ENCODE assay signal across 9 mouse cellular contexts in genomic region chr7:4657521-4658127, GRCm38 (mm10). TPM values are rescaled to one million over a fixed set of nuclear protein-coding genes. Genes with fewer than 3 reads are reported as not detected.
DNase-seq lines count a peak whose midpoint lies in the region; ATAC-seq and TF ChIP-seq lines count a peak whose summit lies in the region.
"Had no signal": no experiment of that assay in that cellular context is flagged by ENCODE, and none has a peak within 500 bp of the region (broad histone marks: within the 10 kb centered on the region; RNA-seq: fewer than 3 reads in every experiment).

No protein-coding gene starts in this region.

- no peak for ATAC-seq in intestine, embryonic 14.5 days (replicated peaks; ENCODE audit: low FRiP score, low TSS enrichment, low read depth)

- TF ChIP-seq CTCF in cerebellum, adult 2 months (IDR thresholded peaks at IDR 0.05; ENCODE audit: borderline replicate concordance, insufficient read depth, low read depth, low read length), result no peak
- no peak for TF ChIP-seq CTCF in thymus, adult 2 months (IDR thresholded peaks at IDR 0.05; ENCODE audit: borderline replicate concordance, control insufficient read depth, extremely low read depth, insufficient read depth, low read length, poor library complexity)
- no peak for TF ChIP-seq CTCF in lung, adult 2 months (IDR thresholded peaks at IDR 0.05; ENCODE audit: insufficient read depth, low read length)

- H3K9ac ChIP-seq in intestine, embryonic 14.5 days (ENCODE audit: low read length), result peak overlapping the region; percentile 90

- H3K9me3 ChIP-seq in intestine, embryonic 14.5 days (ENCODE audit: control insufficient read depth, low read length), result no peaks in the 10 kb centered on the region

- DNase-seq in cerebellum, adult 2 months, result peak in 1 of 2 experiments; percentile 28
- DNase-seq in cerebellum, adult 8-10 months, result no peak
- peak; percentile 26 for DNase-seq in thymus, adult 2 months
- no peak for DNase-seq in thymus, postnatal 10 days (ENCODE audit: low spot score in 2 of 2)
- peak; percentile 60 for DNase-seq in intestine, embryonic 14.5 days (ENCODE audit: low spot score)
- DNase-seq in lung, adult 2 months, result peak; percentile 42
- peak; percentile 62 for DNase-seq in right cerebral cortex, postnatal 25 days
- no peak for DNase-seq in gastrocnemius, adult 8-10 months (ENCODE audit: low spot score in 2 of 2)

- H3K27me3 ChIP-seq in cerebellum, adult 2 months (ENCODE audit: control insufficient read depth, insufficient read depth, low read length), result no peaks in the 10 kb centered on the region
- no peaks in the 10 kb centered on the region for H3K27me3 ChIP-seq in thymus, adult 2 months (ENCODE audit: control insufficient read depth, insufficient read depth, low read length)
- no peaks in the 10 kb centered on the region for H3K27me3 ChIP-seq in intestine, embryonic 14.5 days (replicated peaks; ENCODE audit: control insufficient read depth, insufficient read depth, low read length)

- no peak overlapping the region; the same call in 1 of the 2 replicates for H3K27ac ChIP-seq in cerebellum, adult 2 months (ENCODE audit: insufficient read depth, low read length)
- H3K27ac ChIP-seq in thymus, adult 2 months (ENCODE audit: control insufficient read depth, insufficient read depth, low read length), result peak overlapping the region; percentile 93
- peak overlapping the region; percentile 94; the same call in 1 of the 2 replicates for H3K27ac ChIP-seq in intestine, embryonic 14.5 days (ENCODE audit: low read depth)

- H3K4me3 ChIP-seq in cerebellum, adult 2 months (replicated peaks; ENCODE audit: insufficient read depth, low read depth, low read length), result peak overlapping the region; percentile 66
- H3K4me3 ChIP-seq in thymus, adult 2 months (ENCODE audit: control insufficient read depth, insufficient read depth, low read length), result peak overlapping the region; percentile 65
- H3K4me3 ChIP-seq in intestine, embryonic 14.5 days (ENCODE audit: low read depth, low read length), result peak overlapping the region; percentile 95
- peak overlapping the region; percentile 86 for H3K4me3 ChIP-seq in lung, adult 2 months (replicated peaks; ENCODE audit: extremely low read depth, low read depth, low read length)

- no peak for TF ChIP-seq POLR2A in cerebellum, adult 2 months (IDR thresholded peaks at IDR 0.05; ENCODE audit: borderline replicate concordance, insufficient read depth, low read length)
- no peak for TF ChIP-seq POLR2A in thymus, adult 2 months (IDR thresholded peaks at IDR 0.05; ENCODE audit: control insufficient read depth, extremely low read depth, insufficient read depth, low read length, poor library complexity)
- TF ChIP-seq POLR2A in lung, adult 2 months (IDR thresholded peaks at IDR 0.05; ENCODE audit: borderline replicate concordance, extremely low read depth, low read depth, low read length), result no peak

- peak overlapping the region; percentile 90 for H3K4me2 ChIP-seq in intestine, embryonic 14.5 days (ENCODE audit: low read length)

- peaks cover 2% of the 10 kb centered on the region for H3K4me1 ChIP-seq in cerebellum, adult 2 months (ENCODE audit: control insufficient read depth, insufficient read depth, low read length)
- H3K4me1 ChIP-seq in thymus, adult 2 months (replicated peaks; ENCODE audit: control insufficient read depth, insufficient read depth, low read length), result peaks cover 26% of the 10 kb centered on the region
- peaks cover 41% of the 10 kb centered on the region for H3K4me1 ChIP-seq in intestine, embryonic 14.5 days (replicated peaks; ENCODE audit: control insufficient read depth, insufficient read depth, low read length)
- H3K4me1 ChIP-seq in lung, adult 2 months (ENCODE audit: control insufficient read depth, insufficient read depth, low read length), result peaks cover 21% of the 10 kb centered on the region

- WGBS in cerebellum, adult 2 months, result 2% methylated on average over 9 of the region's 9 CpGs
- WGBS in thymus, adult 2 months, result 5% methylated on average over 9 of the region's 9 CpGs
- WGBS in intestine, embryonic 14.5 days, result 39% methylated on average over 9 of the region's 9 CpGs
- 23% methylated on average over 9 of the region's 9 CpGs for WGBS in lung, adult 2 months

- H3K36me3 ChIP-seq in thymus, adult 2 months (ENCODE audit: control insufficient read depth, insufficient read depth, low read length), result no peaks in the 10 kb centered on the region
- H3K36me3 ChIP-seq in intestine, embryonic 14.5 days (ENCODE audit: control insufficient read depth, insufficient read depth, low read length), result peaks cover 14% of the 10 kb centered on the region; the same call in 1 of the 2 replicates

RNA-seq across cellular contexts. Expression of gene Ppp6r1, which starts 1.2 kb away (rescaled TPM):
- 130 and 136 TPM in 2 replicates for polyA plus RNA-seq in cerebellum, adult 2 months (2012; rRNA removed)
- 419 and 475 TPM in 2 replicates for polyA plus RNA-seq in thymus, adult 2 months (2012; rRNA removed)
- 7.3 and 8.5 TPM in 2 replicates for polyA plus RNA-seq in intestine, embryonic 14.5 days (2014; fragmentation: Nextera tagmentation; extraction: Ambion mirVana)
- polyA plus RNA-seq in lung, adult 2 months (2012; rRNA removed), result 99.0 and 112 TPM in 2 replicates
- 10 to 100 TPM; 48.2 to 53.4 (median 49.4) TPM for total RNA-seq in gastrocnemius, adult 8-10 months (2022)

RNA-seq across cellular contexts. Expression of gene Tmem86b, which starts 26.4 kb away (rescaled TPM):
- 45.2 and 47.9 TPM in 2 replicates for polyA plus RNA-seq in cerebellum, adult 2 months (2012; rRNA removed)
- 103 and 113 TPM in 2 replicates for polyA plus RNA-seq in thymus, adult 2 months (2012; rRNA removed)
- 2.5 and 3.8 TPM in 2 replicates for polyA plus RNA-seq in intestine, embryonic 14.5 days (2014; fragmentation: Nextera tagmentation; extraction: Ambion mirVana)
- polyA plus RNA-seq in lung, adult 2 months (2012; rRNA removed), result 10.1 and 14.6 TPM in 2 replicates
- total RNA-seq in gastrocnemius, adult 8-10 months (2022), result 1 to 10 TPM; 1.4 to 2.3 (median 2.0) TPM

RNA-seq across cellular contexts. Expression of gene Hspbp1, which starts 27.2 kb away (rescaled TPM):
- 94.5 and 96.8 TPM in 2 replicates for polyA plus RNA-seq in cerebellum, adult 2 months (2012; rRNA removed)
- polyA plus RNA-seq in thymus, adult 2 months (2012; rRNA removed), result 53.0 and 55.4 TPM in 2 replicates
- polyA plus RNA-seq in intestine, embryonic 14.5 days (2014; fragmentation: Nextera tagmentation; extraction: Ambion mirVana), result 102 and 105 TPM in 2 replicates
- 38.8 and 39.6 TPM in 2 replicates for polyA plus RNA-seq in lung, adult 2 months (2012; rRNA removed)
- 10 to 100 TPM; 23.4 to 28.8 (median 24.4) TPM for total RNA-seq in gastrocnemius, adult 8-10 months (2022)

RNA-seq across cellular contexts. Expression of gene Brsk1, which starts 32.8 kb away (rescaled TPM):
- polyA plus RNA-seq in cerebellum, adult 2 months (2012; rRNA removed), result 177 and 182 TPM in 2 replicates
- 0.71 and 0.84 TPM in 2 replicates for polyA plus RNA-seq in thymus, adult 2 months (2012; rRNA removed)
- polyA plus RNA-seq in intestine, embryonic 14.5 days (2014; fragmentation: Nextera tagmentation; extraction: Ambion mirVana), result 1.7 and 1.9 TPM in 2 replicates
- 4.1 and 4.9 TPM in 2 replicates for polyA plus RNA-seq in lung, adult 2 months (2012; rRNA removed)
- total RNA-seq in gastrocnemius, adult 8-10 months (2022), result under 1 TPM; 0.13 to 0.49 (median 0.39) TPM

RNA-seq across cellular contexts. Expression of gene Ptprh, which starts 53.8 kb away (rescaled TPM):
- polyA plus RNA-seq in cerebellum, adult 2 months (2012; rRNA removed), result 1.4 TPM in 2 replicates
- 0.11 and 0.15 TPM in 2 replicates for polyA plus RNA-seq in thymus, adult 2 months (2012; rRNA removed)
- not detected in 2 replicates for polyA plus RNA-seq in intestine, embryonic 14.5 days (2014; fragmentation: Nextera tagmentation; extraction: Ambion mirVana)
- 0.08 and 0.14 TPM in 2 replicates for polyA plus RNA-seq in lung, adult 2 months (2012; rRNA removed)
- total RNA-seq in gastrocnemius, adult 8-10 months (2022), result not detected
- total RNA-seq: heart, adult 18-20 months had no signal

Comparison
In these comparisons a context has a peak if more than half of its experiments do, and no peak if none do; other contexts are left out.
1. DNase-seq: peak in thymus, adult 2 months (single experiment), intestine, embryonic 14.5 days (single experiment), lung, adult 2 months (single experiment) and right cerebral cortex, postnatal 25 days (single experiment); none in cerebellum, adult 8-10 months (single experiment), thymus, postnatal 10 days (0 of 2) and gastrocnemius, adult 8-10 months (0 of 2).
2. RNA of gene Ppp6r1, which starts 1.2 kb away (polyA plus RNA-seq): 419 to 475 TPM in thymus, adult 2 months, 130 to 136 TPM in cerebellum, adult 2 months and 99.0 to 112 TPM in lung, adult 2 months; 7.3 to 8.5 TPM in intestine, embryonic 14.5 days; every median in the first group is over 10 times any median in the second.
3. Peak in every context shown above with its lines, with median percentiles within 50 percentile points of each other: H3K4me3 ChIP-seq.